Mouse (Mus musculus): ENCODE data around the gene Wdr46. TPM values are rescaled to one million over a fixed set of nuclear protein-coding genes. Genes with fewer than 3 reads are reported as not detected.
"Not testable (repeated sequence)": the region's sequence is repeated elsewhere in the genome, so short reads cannot be mapped to it uniquely, and the experiment has no call there.

The Wdr46 gene
- polyA plus RNA-seq, 1 experiment: 21.4 TPM

DNA sequence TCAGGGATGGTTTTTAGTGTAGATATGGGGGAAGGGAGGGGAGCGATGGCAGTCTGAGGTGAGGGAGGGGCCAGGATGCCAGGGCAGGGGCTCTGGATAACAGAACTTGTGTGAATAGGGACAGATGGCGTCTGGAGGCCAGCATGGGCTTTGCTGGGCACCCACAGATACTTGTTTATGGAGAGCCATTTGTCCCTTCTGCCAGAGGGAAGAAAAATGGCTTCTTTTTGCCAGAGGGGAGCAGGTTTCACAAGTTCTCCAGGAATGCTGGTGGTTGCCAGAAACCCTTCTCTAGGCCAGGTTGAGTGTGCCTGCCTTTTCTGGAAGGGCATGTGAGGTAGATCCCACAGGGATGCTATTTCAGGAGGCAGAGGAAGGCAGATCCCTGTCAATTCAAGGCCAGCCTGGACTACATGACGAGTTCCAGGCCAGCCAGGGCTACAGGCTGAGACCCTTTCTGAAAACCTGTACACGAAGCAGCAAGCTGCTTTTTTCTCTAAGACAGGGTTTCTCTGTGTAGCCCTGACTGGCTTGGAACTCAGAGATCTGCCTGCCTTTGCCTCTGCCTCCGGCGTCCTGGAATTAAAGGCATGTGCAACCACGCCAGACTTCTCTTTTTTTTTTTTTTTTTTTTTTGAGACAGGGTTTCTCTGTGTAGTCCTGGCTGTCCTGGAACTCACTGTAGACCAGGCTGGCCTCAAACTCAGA lies 40.0 kb upstream of the Wdr46 start:
- no peak overlapping the region for H3K4me3 ChIP-seq (replicated peaks; ENCODE audit: control insufficient read depth, low read depth, low read length)
- 50% methylated on average over 7 of the region's 7 CpGs for WGBS
- peaks cover 6% of the 10 kb centered on the region for H3K4me1 ChIP-seq (ENCODE audit: control insufficient read depth, insufficient read depth, low read length)
- peak overlapping the region; percentile 12; the same call in 1 of the 2 replicates for H3K27ac ChIP-seq (ENCODE audit: control insufficient read depth, insufficient read depth, low read depth, low read length, poor library complexity)
- no peak for TF ChIP-seq POLR2A (IDR thresholded peaks at IDR 0.05; ENCODE audit: borderline replicate concordance, control insufficient read depth, low read depth, low read length)
- no peak for TF ChIP-seq CTCF (IDR thresholded peaks at IDR 0.05; ENCODE audit: control insufficient read depth, insufficient read depth, low read length)

DNA sequence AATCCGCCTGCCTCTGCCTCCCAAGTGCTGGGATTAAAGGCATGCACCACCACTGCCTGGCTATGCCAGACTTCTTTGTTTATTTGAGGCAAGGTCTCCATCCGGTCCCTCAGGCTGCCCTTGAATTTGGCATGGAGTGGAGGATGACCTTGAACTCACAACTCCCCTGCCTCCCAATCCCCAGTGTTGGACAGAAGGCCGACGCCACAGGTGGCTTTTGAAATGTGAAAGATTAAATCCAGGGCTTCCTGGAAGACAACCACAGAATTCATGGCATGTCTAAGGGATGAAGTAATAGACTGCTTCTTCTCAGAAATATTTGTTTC lies 39.5 kb upstream of the Wdr46 start:
- Histone ChIP-seq H3K4me1 (ENCODE audit: control insufficient read depth, insufficient read depth, low read length) (peaks cover 6% of the 10 kb centered on the region), H3K4me3 (replicated peaks; ENCODE audit: control insufficient read depth, low read depth, low read length) (no peak overlapping the region)
- 73% methylated on average over 4 of the region's 4 CpGs for WGBS

DNA sequence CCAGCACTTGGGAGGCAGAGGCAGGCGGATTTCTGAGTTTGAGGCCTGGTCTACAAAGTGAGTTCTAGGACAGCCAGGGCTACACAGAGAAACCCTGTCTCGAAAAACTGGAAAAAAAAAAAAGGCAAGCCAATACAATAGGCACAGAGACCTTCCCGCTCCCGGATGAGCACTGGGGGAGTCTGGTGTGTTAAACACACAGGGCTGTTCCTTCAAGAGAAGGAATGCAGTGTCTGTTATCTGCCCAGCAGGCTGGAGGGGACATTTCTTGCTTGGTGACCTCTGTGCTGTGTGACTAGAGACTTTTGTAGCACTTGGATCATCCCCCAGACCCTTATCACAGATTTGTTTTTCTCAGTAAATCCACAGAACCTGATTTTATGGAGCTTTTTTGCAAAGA lies 38.8 kb upstream of the Wdr46 start:
- 80% methylated on average over 4 of the region's 4 CpGs for WGBS
- Histone ChIP-seq H3K4me3 (replicated peaks; ENCODE audit: control insufficient read depth, low read depth, low read length) (no peak overlapping the region), H3K4me1 (ENCODE audit: control insufficient read depth, insufficient read depth, low read length) (peaks cover 6% of the 10 kb centered on the region), H3K27ac (ENCODE audit: control insufficient read depth, insufficient read depth, low read depth, low read length, poor library complexity) (no peak overlapping the region)
- no peak for TF ChIP-seq POLR2A (IDR thresholded peaks at IDR 0.05; ENCODE audit: borderline replicate concordance, control insufficient read depth, low read depth, low read length)
- TF ChIP-seq CTCF (IDR thresholded peaks at IDR 0.05; ENCODE audit: control insufficient read depth, insufficient read depth, low read length): no peak

More for the DNA sequence above, 39.5 kb upstream of the Wdr46 start:
- H3K27ac ChIP-seq (ENCODE audit: control insufficient read depth, insufficient read depth, low read depth, low read length, poor library complexity): no peak overlapping the region
- no peak for TF ChIP-seq POLR2A (IDR thresholded peaks at IDR 0.05; ENCODE audit: borderline replicate concordance, control insufficient read depth, low read depth, low read length)
- no peak for TF ChIP-seq CTCF (IDR thresholded peaks at IDR 0.05; ENCODE audit: control insufficient read depth, insufficient read depth, low read length)

- Histone ChIP-seq H3K4me1 (ENCODE audit: control insufficient read depth, insufficient read depth, low read length) (peaks cover 6% of the 10 kb centered on the region), H3K4me3 (replicated peaks; ENCODE audit: control insufficient read depth, low read depth, low read length) (no peak overlapping the region), H3K27ac (ENCODE audit: control insufficient read depth, insufficient read depth, low read depth, low read length, poor library complexity) (no peak overlapping the region)
- TF ChIP-seq CTCF (IDR thresholded peaks at IDR 0.05; ENCODE audit: control insufficient read depth, insufficient read depth, low read length) (no peak), POLR2A (IDR thresholded peaks at IDR 0.05; ENCODE audit: borderline replicate concordance, control insufficient read depth, low read depth, low read length) (no peak)
- 53% methylated on average over 4 of the region's 4 CpGs for WGBS
Observed at GRCm38 (mm10) chr17:33902079-33902478, 38.4 kb upstream of the Wdr46 start.

GRCm38 (mm10) chr17:33902491-33902890 lies 38.0 kb upstream of the Wdr46 start:
- H3K4me1 ChIP-seq (ENCODE audit: control insufficient read depth, insufficient read depth, low read length): peaks cover 6% of the 10 kb centered on the region
- no peak overlapping the region for H3K4me3 ChIP-seq (replicated peaks; ENCODE audit: control insufficient read depth, low read depth, low read length)
- 12% methylated on average over 7 of the region's 7 CpGs for WGBS
- TF ChIP-seq POLR2A (IDR thresholded peaks at IDR 0.05; ENCODE audit: borderline replicate concordance, control insufficient read depth, low read depth, low read length): no peak
- no peak for TF ChIP-seq CTCF (IDR thresholded peaks at IDR 0.05; ENCODE audit: control insufficient read depth, insufficient read depth, low read length)
- H3K27ac ChIP-seq (ENCODE audit: control insufficient read depth, insufficient read depth, low read depth, low read length, poor library complexity): no peak overlapping the region

GRCm38 (mm10) chr17:33903911-33904651 lies 36.4 kb upstream of the Wdr46 start:
- H3K4me3 ChIP-seq (replicated peaks; ENCODE audit: control insufficient read depth, low read depth, low read length); H3K27ac ChIP-seq (ENCODE audit: control insufficient read depth, insufficient read depth, low read depth, low read length, poor library complexity): not testable (repeated sequence)

DNA sequence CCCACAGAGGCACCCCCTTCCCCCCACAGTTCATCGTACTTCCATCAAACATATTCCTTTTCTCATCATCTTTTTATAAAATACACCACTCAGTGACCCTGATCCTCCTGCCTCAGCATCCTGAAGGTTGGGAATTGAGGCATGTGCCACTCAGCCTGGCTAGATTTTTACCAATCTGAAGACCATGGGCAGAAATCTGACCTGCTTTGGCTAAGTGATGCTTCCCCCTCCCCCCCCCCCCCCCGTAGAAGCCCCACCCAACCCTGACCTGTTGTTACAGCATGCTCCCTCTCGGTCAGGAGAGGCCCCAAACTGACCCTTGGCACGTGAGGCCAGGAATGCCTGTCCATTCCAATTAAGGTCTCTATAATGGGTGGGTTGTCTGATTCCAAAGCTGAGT lies 35.6 kb upstream of the Wdr46 start, which contains the start of gene Platr17:
TSS of gene Platr17 (plus strand) at position 301 of the 400 bp plus-strand sequence.
- not testable (repeated sequence) for H3K4me1 ChIP-seq (ENCODE audit: control insufficient read depth, insufficient read depth, low read length); H3K27ac ChIP-seq (ENCODE audit: control insufficient read depth, insufficient read depth, low read depth, low read length, poor library complexity); H3K4me3 ChIP-seq (replicated peaks; ENCODE audit: control insufficient read depth, low read depth, low read length)
- whole genome bisulfite sequencing: 56% methylated on average over 4 of the region's 4 CpGs

More at GRCm38 (mm10) chr17:33903911-33904651, 36.4 kb upstream of the Wdr46 start:
- WGBS: 68% methylated on average over 6 of the region's 6 CpGs
- H3K4me1 ChIP-seq (ENCODE audit: control insufficient read depth, insufficient read depth, low read length): not testable (repeated sequence)

- WGBS: under 1% methylated on average over 44 of the region's 44 CpGs
- Histone ChIP-seq H3K4me1 (ENCODE audit: control insufficient read depth, insufficient read depth, low read length) (no peaks in the 10 kb centered on the region; the same call in 1 of the 2 replicates), H3K4me3 (replicated peaks; ENCODE audit: control insufficient read depth, low read depth, low read length) (peak overlapping the region; percentile 79), H3K27ac (ENCODE audit: control insufficient read depth, insufficient read depth, low read depth, low read length, poor library complexity) (peak overlapping the region; percentile 91)
- peak; percentile 16; the same call in 1 of the 2 replicates for TF ChIP-seq POLR2A (IDR thresholded peaks at IDR 0.05; ENCODE audit: borderline replicate concordance, control insufficient read depth, low read depth, low read length)
- TF ChIP-seq CTCF (IDR thresholded peaks at IDR 0.05; ENCODE audit: control insufficient read depth, insufficient read depth, low read length): no peak
Observed at GRCm38 (mm10) chr17:33908331-33909076, 32.0 kb upstream of the Wdr46 start.

Data from bone marrow, adult 2 months (tissue).